Mouse (Mus musculus) layer of hippocampus, adult 18-20 months (tissue): ENCODE results near the gene Mydgf. TPM values are rescaled to one million over a fixed set of nuclear protein-coding genes. Genes with fewer than 3 reads are reported as not detected.
A peak's percentile ranks its signal among the peaks of the same experiment; 100 is the strongest.

ENCODE experiments used
- DNase-seq, 2 experiments: peaks; one replicate each; pipeline ENCODE4 v3.0.0; 2022; ENCODE audit warnings: low spot score in 2 of 2
- microRNA-seq, 2 experiments: library from miRNA; unstranded; fragments of <30 nt; microRNA quantifications; one replicate each; pipeline ENCODE4 v1.2.0; 2021
- total RNA-seq, 2 experiments: library from RNA; stranded (reverse); gene quantifications; 2 replicates each; pipeline ENCODE4 v1.2.3; 2021

Gene Mydgf
- total RNA-seq, 2 experiments from 2014 or later = 41.7 to 44.3 TPM

DNA sequence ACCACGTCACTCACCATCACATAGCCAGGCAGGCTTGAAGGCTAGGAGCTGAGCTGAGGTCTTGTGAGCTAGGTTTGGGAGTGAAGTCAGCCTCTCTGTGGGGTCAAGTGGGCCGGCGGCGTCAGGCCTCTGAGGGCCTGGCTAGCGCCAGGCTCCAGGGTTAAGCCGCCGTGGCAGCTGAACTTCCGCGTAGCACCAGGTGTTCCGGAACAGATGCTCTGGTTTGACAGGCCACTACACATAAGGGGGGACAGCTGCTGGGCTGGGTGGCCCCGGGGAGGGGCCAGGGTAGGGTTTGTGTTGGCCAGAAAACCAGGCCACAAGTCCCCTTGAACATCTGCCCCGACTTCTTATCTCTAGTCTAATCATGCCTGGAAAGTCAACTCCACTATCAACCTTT, 36.3 kb downstream of the Mydgf start:
- DNase-seq = no peak

DNA sequence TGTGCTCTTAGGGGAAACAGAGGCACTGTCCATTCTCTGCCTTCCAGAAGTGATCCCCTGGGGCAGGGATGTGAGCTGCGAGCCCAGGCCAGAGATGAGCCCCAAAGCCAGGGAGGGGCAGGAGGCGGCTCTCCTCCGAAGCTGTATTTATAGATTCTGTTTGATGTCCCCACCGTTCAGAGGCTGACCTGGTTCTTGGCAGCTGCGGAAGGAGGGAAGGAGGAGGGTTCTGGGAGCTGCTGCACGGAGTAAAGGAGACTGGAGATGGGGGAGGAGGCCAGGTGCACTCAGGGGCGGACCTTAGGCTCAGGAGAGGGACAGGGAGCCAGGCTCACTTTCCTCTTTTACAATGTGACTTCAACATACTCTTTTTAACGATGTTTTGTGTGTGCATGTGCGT, 37.6 kb downstream of the Mydgf start:
- no peak for DNase-seq

DNA sequence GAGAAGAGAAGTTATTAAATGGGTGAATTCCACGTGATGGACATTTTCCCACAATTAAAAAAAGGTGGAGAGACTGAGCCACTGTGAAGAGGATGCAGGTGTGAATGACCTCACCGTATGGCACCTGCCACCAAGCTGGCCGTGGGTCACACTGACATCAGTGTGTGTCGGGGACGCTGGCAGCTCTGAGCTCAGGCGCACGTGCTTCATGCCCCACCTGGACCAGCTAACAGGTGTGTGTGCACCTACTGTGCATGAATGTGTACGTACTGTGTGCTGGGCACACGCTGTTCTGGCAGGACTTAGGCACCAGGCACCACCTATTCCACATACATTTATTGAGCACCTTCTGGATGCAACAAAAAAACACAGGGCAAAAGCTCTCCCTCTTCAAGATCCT, 39.2 kb downstream of the Mydgf start:
- no peak for DNase-seq

DNA sequence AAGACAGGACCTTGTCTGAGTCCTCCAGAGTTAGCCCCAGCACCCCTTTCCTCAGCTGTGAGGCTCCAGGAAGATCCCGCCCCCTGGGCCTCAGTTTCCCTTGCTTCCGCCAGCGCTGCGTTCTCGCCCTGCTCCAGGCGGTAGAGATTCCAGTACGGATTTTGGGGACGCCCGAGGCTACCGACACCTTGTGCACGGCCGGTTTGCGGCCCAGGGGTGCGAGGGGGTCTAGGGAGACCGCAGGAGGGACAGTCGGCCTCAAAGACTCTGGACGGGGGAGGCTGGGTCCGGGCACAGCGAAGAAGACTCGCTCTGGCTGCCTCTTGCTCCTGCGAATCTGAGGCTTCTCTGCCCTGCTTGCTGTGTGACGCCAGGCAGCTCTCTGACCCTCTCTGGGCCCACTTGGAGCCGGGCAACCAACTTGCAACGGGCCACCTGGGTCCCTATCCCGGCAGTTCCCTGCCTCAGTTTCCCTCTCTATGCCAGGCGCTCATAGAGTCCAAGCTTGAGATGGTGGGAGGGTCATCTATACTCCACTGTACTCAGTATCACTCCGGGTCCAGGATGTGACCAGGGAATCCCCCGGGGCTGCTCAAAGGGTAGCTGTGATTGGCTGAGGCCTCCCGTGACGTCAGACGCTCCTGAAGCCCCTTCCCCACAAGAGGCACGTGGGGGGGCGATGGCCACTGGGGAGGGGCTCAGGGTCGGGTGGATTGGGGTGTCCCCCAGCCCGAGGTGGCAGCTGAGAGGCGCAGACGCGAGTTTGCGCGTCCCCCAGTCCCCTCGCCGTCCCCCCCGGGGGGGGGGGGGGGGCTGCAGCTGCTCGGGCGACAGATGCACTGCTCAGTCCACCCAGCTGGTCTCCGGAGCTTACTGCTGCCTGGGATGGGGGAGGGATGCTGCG, 41.8 kb downstream of the Mydgf start:
- peak in 1 of 2 experiments; percentile 70 for DNase-seq

DNA sequence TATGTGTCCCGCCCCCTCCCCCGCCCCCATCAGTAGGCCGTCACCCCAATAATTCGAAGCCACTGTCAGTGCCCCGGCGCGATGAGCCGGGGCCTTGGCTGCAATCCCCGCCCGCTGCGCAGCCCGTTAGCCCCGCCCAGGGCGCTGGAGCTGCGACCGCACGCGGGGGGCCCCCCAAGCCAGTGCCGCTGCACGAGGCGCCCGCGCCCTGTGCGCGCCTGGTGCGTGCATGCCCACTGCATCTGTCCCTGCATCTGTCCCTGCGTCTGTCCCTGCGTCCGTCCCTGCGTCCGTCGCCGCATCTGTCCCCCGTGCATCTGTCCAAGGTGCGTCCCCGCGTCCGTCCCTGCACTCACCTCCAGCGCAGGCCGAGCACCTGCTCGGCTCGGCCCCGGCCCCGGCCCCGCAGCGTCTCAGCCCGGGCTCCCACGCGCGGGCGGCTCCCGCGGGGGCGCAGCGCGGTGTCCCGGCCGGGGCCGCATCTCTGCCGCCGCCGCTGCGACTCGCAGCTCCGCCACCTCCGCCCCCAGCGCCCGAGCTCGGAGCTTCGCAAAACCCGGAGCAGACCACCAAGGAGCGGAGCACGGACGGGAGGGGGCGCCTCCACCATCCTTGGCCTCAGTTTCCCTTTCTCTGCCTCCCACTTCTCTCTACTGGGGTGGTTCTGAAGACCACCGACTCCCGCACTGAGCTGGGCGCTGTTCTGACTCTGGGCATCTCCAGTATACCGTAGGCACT, 43.7 kb downstream of the Mydgf start, which contains the start of gene Sema6b:
Sema6b (minus strand) TSS at position 486 of the 738 bp plus-strand sequence.
- peak; percentile 72 to 79 for DNase-seq

DNA sequence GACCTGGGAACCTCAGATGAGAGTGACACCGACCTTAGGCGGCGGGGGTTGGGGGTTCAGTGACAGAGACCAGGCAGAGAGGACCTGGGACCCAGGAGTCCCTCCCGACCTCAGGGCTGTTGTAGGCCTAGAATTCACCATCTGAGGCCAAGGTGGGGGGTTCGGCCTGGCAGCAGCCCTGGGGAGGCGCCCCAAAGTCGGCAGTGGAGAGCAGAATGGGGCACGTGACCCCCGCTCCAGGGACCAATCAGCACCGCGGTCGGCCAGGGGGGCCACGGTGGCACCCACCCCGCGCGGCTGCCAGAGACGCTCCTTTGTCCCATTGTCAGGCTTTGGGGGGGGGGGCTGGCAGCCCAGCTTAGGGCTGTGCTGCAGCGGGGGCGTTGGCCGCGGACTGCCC, 44.4 kb downstream of the Mydgf start:
- peak in 1 of 2 experiments; percentile 51 for DNase-seq

DNA sequence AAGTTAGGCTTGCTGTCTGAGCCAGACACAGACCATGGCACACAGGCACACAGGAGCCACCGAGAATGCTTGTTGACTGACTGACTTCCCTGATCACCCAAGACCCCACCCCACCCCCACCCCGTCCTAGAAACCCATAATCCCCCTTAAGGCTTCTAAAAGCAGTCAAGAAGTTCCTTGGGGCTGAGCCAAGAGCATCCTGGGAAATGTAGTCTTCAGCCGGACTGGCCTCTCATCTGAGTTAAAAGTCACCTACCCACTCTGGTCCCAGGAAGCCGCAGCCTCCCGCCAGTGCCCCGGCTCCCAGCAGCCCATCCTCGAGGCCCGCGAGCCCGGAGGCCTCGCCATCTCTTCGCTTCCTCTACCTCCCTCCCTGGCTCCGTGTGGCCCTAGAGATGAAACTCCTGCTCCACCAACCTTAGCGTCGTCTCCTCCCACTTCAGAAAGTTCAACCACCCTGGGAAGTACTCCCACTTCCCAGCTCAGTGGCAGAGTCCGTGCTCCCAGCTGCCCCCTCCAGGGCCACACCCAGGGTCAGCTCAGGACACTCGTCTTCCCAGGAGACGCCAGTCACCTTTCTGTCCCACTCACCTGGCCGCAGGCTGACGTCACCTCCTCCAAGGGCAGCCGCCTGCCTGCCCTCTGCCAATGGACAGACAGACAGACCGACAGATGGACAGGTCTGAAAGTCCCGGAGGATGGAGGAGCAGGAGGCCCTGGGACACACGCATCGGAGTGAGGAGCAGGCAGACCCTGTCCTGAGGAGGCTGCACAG, 45.7 kb downstream of the Mydgf start:
- no peak for DNase-seq

DNA sequence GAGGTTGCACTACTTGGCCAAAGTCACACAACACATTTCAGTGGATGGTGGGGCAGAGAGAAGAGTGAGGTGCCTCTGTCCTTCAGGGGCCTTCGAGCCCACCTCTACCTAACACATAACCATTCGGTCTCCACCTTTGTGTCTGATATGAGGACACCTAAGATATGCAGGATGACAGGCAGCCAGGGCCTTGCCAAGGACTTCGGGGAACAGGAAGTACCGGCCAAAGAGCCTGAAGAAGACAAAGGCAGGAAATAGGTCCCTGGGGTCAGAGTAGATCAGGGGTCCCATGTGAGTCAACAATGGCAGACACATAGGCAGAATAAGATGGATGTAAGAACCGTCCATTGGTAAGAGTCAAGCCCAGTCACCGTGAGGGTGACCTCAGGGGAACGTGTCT, 47.2 kb downstream of the Mydgf start:
- no peak for DNase-seq

DNA sequence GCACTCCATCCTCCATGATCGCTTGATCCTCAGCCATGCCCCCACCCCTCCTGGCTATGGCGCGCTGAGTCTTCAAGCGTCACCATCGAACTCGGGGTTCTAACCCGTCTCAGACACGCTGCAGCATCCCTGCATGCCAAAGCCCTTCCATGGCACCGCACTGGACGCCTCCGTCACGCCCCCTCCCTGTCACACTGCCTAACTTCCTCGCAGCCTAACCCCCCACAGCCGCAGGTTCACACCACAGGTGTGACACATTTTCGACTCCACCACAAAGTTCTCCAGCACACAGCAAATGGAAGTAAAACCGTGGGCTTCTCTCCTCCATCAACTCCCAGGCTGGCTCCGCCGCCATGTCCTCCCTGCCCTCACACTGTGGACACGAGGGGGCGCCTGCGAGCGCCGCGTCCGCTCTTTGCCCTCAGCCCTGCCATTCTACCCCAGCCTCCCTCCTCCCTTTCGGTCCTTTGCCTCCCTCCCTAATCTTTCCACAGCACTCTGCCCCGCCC, 49.2 kb downstream of the Mydgf start:
- peak in 1 of 2 experiments; percentile 64 for DNase-seq

DNA sequence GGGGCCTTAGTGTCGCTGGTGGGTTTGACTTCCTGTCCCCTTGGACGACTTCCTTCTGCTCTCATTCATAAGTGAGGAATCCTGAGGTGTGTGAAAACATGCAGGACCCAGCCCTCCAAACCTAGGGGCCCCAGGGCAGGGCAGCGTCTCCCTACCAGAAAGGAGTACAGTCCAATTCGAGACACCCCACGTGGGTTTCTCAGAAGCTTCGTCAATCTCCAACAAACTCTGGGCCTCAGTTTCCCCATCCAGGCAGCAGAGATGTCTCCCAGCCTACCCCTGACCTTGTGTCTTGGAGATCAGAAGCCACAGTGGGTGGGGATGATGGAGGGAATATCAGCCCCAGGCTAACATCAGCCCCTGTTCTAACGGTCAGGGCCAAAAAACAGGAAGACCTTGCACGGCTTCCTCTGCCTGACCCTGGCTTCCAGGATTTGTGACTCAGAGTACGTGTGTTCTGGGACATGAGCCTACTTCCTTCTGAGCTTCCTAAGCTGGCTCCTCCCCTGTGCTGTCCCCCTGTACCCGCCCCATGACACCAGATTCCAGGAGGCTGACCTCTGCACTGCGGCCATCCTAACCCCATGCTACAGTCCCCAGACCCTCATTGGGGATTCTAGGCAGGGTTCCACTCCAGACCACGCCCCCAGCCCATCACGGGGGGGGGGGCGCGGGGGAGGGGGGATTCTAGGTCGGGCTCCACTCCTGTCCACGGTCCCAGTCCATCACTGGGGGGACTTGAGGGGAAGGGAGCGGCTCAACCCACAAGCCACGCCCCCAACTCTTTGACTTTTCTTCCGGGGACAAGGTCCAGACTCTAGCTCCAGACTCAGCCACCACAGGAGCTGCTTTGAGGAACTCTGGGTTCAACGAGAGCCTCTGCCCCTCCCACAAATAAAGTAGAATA, 50.0 kb downstream of the Mydgf start:
- DNase-seq = no peak

DNA sequence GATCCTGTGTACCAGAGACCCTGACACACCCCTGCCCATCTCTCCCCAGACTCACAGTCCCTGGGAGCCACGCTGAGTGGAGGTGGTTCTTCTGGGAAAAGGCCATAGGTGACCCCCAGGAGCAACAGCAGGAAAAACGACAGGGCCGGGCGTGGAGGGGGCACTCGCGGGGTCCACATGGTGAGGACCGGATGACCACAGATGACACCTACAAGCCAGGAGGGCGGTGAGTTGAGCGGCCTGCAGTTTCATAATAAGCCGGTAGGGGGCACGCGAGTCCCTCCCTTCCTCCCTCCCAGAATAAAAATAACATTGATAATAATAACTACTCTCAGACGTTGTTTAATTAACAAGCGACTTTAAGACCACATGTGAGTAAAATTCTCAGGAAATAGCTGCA, 51.1 kb downstream of the Mydgf start:
- DNase-seq = peak in 1 of 2 experiments; percentile 69

DNA sequence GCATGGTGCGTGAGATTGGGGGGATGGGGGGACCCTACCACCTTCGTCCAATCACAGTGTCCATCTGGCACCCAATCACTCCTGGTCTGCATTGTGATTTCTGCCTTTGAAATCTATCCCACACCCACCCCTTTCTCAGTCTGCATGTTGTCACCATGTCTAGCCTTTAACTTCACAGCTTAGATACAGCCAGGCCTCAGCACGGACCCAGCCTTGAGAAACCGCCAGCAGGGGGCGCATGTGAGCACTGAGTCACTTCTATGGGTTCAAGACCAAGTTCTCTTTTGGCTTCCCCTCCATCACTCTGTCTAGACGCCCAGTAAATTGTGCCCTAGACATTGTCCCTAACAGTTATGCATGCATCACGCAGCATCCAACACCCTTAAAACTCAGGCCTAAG, 51.9 kb downstream of the Mydgf start:
- peak in 1 of 2 experiments; percentile 74 for DNase-seq

DNA sequence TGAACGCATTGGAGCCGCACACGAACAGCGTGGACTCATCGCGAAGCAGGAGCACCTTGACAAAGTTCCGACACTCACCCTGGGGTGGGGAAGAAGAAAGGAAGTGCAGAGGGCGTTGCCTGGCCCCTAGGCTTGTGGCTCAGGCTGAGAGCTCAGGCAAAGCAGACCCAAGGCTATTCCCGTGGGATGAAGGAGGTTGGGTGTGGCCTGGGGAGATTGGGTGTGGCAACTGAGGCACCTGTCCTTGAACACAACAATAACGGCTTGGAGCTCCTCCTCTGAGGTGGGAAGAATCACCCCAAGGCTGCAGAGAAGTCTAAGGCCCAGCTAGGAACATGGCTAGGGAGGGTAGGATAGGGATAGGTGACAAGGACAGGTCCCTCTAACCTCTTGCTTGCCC, 52.6 kb downstream of the Mydgf start:
- DNase-seq = no peak

DNA sequence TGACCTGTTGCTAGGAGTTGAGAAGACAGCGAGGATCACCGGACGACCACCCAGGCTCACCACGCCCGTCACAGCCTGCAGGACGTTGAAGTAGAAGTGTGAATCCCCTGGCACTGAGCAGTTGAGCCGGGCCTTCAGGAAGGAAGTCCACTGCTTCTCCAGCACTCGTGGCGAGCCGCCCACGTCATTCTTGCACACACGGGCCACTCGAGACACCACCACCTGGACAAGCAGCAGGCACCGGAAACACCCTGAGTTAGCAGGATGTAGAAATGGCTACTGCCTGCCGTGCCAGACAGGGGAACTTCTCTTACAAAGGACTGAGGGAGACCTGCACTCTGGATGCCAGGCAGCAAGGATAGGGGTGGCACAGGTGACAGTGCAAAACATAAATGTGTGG, 55.5 kb downstream of the Mydgf start:
- DNase-seq = no peak

DNA sequence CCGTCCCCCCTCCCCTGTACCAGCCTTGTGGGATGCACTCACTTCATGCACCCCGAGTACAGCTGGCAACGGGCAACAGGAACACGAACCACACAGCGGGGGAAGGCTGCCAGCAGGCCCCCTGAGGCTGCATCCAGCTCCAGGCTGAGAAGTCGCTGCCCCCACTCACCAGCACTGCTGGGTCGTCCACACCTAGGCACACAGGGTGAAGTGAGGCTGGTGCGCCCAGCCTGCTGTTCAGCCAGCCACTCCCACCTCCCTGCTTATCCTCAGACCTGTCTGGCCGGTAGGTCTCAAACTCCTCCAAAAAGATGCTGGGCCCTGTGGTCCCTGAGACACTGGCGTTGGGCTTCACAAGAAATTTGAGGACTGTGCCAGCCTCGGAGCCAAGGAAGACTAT, 57.5 kb downstream of the Mydgf start:
- DNase-seq = no peak

Small RNA genes lying within 50 kb of the gene (microRNA-seq; reads per million reads assigned to microRNA genes)
- 0 reads per million in 2 experiments for gene Gm44397

Other genes starting within 250 kb of the Mydgf start
- gene Zfp119b, start 234.4 kb downstream of the Mydgf start, total RNA-seq = 1 to 10 TPM; 2.9 to 3.6 TPM
- 1 to 10 TPM; 1.4 to 1.5 TPM for gene Ebi3, start 231.3 kb downstream of the Mydgf start, total RNA-seq
- 10 to 100 TPM; 16.9 to 17.5 TPM for gene Yju2, start 224.8 kb downstream of the Mydgf start, total RNA-seq
- gene Shd, start 213.5 kb downstream of the Mydgf start, total RNA-seq = 10 to 100 TPM; 21.1 to 21.2 TPM
- gene Fsd1, start 197.4 kb downstream of the Mydgf start, total RNA-seq = 10 to 100 TPM; 68.1 to 68.2 TPM
- gene Stap2, start 178.3 kb downstream of the Mydgf start, total RNA-seq = 1 to 10 TPM; 1.4 to 2.1 TPM
- gene Mpnd, start 178.2 kb downstream of the Mydgf start, total RNA-seq = 100 to 1,000 TPM; 106 to 111 TPM
- gene Sh3gl1, start 147.3 kb downstream of the Mydgf start, total RNA-seq = 10 to 100 TPM; 53.9 to 57.8 TPM
- 1 to 10 TPM; 2.0 to 3.0 TPM for gene Chaf1a, start 143.5 kb downstream of the Mydgf start, total RNA-seq
- gene Ubxn6, start 108.9 kb downstream of the Mydgf start, total RNA-seq = 10 to 100 TPM; 85.7 to 90.6 TPM
- 100 to 1,000 TPM; 105 to 107 TPM for gene Hdgfl2, start 104.3 kb downstream of the Mydgf start, total RNA-seq
- 10 to 100 TPM; 16.3 to 16.9 TPM for gene Plin4, start 74.1 kb downstream of the Mydgf start, total RNA-seq
- 1 to 10 TPM in 1 of 2 experiments, under 1 TPM in 1; 0.67 to 1.1 TPM for gene Plin5, start 66.3 kb downstream of the Mydgf start, total RNA-seq
- gene Lrg1, start 61.9 kb downstream of the Mydgf start, total RNA-seq = 1 to 10 TPM in 1 of 2 experiments, under 1 TPM in 1; 0.61 to 1.0 TPM
- gene Sema6b, start 43.6 kb downstream of the Mydgf start, total RNA-seq = 100 to 1,000 TPM; 128 to 130 TPM
- 1 to 10 TPM; 4.6 to 6.1 TPM for gene Tnfaip8l1, start 21.4 kb downstream of the Mydgf start, total RNA-seq
- gene Dpp9, start 35.0 kb upstream of the Mydgf start, total RNA-seq = 10 to 100 TPM; 61.7 to 63.8 TPM
- 10 to 100 TPM; 35.3 TPM for gene Fem1a, start 72.9 kb upstream of the Mydgf start, total RNA-seq
- gene Ticam1, start 92.9 kb upstream of the Mydgf start, total RNA-seq = 1 to 10 TPM; 7.9 to 8.2 TPM
- 10 to 100 TPM; 19.1 to 21.8 TPM for gene Plin3, start 109.0 kb upstream of the Mydgf start, total RNA-seq
- not detected for gene Arrdc5, start 116.4 kb upstream of the Mydgf start, total RNA-seq
- gene Uhrf1, start 119.4 kb upstream of the Mydgf start, total RNA-seq = under 1 TPM; 0.48 to 0.50 TPM
- gene Kdm4b, start 142.1 kb upstream of the Mydgf start, total RNA-seq = 10 to 100 TPM; 77.3 to 83.1 TPM